Mouse (Mus musculus) forelimb bud, embryonic 11.5 days (tissue): ENCODE measurements around the gene Ube2e2.
"Not testable (repeated sequence)": the region's sequence is repeated elsewhere in the genome, so short reads cannot be mapped to it uniquely, and the experiment has no call there.

Experiments used
- DNase-seq: peaks from one replicate; pipeline ENCODE4 v3.0.0-alpha.2; 2012; ENCODE audit warnings: low read depth, low spot score

Ube2e2 gene

GRCm38 (mm10) chr14:18754001-18754400 lies 140.1 kb downstream of the Ube2e2 start:
- no peak for DNase-seq

DNA sequence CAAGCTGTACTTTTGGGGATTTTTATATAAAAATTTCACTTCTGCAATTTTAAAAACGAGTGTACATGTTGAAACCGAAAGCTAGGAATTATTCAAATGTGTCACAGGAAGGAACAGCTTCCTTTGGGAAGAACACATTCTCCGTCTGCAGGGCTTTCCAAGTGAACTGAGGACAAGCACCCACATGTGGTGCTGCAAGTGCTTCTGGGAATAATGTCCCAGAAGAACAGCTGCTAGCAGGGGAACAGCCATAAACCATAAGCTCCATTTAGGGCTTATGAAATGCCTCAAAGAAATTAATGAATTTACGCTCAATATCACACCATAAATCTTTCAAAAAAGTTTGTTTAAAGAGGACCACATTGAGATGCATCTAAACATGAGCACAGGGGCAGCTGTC lies 162.9 kb downstream of the Ube2e2 start:
- no peak for DNase-seq

- DNase-seq, result no peak
Observed at GRCm38 (mm10) chr14:18720601-18721591, 173.2 kb downstream of the Ube2e2 start.

DNA sequence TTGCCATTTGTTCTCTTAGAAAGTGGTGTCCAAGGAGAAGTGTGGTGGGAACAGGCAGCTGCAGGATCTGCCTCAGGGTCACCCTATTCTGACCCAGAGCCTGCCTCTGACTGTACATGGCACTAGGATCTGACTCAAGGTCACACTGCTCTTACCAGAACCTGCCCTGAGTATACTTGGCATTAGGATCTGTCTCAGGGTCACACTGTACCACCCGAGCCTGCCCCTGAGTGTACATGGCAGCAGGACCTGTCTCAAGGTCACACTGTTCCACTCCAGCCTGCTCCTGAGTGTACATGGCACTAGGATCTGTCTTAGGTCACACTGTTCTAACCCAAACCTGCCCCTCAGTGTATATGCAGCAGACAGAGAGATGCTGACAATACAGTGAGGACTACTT lies 177.1 kb downstream of the Ube2e2 start:
- DNase-seq, result no peak

GRCm38 (mm10) chr14:18715529-18715928 lies 178.5 kb downstream of the Ube2e2 start:
- DNase-seq, result no peak

- DNase-seq, result no peak
Observed at GRCm38 (mm10) chr14:18697662-18698225, 196.3 kb downstream of the Ube2e2 start.

DNA sequence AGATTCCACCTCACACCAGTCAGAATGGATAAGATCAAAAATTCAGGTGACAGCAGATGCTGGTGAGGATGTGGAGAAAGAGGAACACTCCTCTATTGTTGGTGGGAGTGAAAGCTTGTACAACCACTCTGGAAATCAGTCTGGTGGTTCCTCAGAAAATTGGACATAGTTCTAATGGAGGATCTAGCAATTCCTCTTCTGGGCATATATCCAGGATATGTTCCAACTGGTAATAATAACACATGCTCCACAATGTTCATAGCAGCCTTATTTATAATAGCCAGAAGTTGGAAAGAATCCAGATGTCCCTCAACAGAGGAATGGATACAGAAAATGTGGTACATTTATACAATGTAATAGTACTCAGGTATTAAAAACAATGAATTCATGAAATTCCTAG lies 197.6 kb downstream of the Ube2e2 start:
- not testable (repeated sequence) for DNase-seq

DNA sequence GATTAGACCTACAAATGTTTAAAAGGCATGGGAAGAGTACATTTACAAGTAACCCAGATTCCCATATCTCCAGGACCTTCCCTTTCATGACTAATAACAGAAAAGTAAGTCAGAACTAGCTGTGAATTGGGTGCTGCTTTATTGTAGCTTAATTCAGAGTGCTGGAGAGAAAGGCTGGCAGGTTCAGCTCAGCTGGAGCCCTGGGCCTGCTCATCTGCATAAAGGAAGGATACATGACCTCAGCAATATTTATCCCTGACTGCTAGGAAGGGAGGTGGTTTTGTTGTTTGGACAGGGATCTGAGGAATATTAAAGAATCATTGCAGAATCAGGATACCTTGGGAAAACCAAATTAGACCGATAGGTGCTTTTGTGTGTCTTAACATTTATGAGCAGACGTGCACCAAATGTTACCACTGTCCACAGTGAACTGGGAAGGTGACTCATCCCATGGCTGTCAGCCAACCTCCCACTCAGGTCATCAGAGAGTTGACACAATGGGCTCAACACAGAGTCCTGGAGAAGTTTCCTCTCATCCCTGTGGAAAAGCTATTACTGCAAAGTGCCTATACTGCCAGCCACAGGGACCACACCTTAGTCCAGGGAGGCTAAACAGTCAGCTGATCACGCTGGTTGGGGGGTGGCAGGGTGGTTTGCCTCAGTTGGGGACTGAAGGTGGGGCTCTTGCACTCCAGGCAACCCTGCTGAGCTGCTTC lies 215.8 kb downstream of the Ube2e2 start:
- no peak for DNase-seq

DNA sequence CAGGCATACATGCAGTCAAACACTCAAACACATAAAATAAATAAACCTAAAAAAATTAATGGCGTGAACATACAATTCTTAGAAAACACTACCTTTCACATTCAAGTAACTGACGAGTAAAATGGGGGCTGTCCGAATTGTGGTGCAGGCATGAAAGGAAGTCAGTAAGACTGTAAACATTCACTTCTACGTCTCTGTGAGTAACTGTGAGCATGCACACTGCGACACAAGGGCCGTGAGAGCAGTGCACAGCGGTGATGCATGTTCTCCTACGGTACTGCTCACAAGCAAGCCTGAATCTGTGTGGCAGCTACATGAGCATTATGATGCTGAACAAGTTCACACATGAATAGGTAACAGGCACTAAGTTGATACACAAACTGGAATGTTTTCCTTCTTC lies 223.4 kb downstream of the Ube2e2 start:
- no peak for DNase-seq

DNA sequence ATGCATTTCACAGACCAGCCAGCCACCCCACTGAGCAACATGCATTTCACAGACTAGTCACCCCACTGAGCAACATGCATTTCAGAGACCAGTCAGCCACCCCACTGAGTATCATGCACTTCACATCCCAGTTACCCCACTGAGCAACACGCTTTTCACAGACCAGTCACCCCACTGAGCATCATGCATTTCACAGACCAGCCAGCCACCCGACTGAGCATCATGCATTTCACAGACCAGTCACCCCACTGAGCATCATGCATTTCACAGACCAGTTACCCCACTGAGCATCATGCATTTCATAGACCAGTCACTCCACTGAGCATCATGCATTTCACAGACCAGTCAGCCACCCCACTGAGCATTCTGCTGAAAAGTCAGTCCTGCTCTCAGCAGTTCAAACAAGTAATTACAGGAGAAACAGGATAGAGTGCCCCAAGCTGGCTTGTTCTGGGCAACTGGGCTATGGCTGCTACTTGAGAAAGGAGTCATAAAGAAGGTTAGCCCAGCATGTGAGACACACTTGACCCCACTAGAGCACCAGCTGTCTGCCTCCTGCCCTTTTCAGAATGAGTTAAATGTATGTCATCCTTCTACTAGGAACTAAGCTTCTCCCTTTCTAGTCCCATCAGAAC lies 224.6 kb downstream of the Ube2e2 start:
- DNase-seq, result no peak

- not testable (repeated sequence) for DNase-seq
Observed at GRCm38 (mm10) chr14:18668309-18668708, 225.8 kb downstream of the Ube2e2 start.

GRCm38 (mm10) chr14:18667755-18668154 lies 226.3 kb downstream of the Ube2e2 start:
- DNase-seq, result no peak

DNA sequence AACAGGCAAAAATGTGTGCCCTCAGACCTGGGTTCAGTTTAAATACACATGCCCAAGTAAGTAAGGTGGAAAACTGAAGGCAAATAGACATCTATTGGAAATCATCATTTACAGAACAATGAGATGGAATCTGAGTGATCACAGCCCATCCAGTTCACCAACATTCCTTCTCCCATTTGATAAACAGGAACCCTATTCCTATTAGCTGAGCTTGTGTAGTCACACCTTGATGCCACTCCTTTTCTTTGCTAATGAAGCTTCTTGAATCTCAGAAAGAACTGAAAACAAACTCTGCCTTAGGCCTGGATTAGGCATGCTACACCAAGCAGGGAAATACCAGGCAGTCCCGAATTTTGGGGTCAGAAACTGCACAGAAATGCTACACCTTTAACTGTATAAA lies 227.8 kb downstream of the Ube2e2 start:
- DNase-seq, result no peak

GRCm38 (mm10) chr14:18665267-18666024 lies 228.6 kb downstream of the Ube2e2 start:
- no peak for DNase-seq

DNA sequence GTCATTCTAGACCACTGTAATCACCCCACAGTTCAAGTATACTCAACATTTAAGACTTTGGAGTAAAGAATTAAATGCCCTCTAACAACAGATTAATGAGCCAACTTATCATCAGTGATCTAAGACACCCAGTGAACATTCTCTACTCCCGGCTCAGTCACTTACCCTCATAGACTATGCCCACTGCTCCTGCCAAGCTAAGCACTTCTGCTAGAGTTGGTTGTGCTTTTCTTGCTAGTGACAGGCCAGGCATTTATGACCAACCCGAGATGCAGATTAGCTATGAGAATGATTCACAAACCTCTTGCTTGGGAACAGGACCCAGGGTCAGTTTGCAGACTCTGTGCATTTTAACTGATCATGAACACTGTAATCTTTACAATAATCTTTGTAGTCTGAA lies 230.4 kb downstream of the Ube2e2 start:
- DNase-seq, result no peak

- no peak for DNase-seq
Observed at GRCm38 (mm10) chr14:18657777-18658753, 236.0 kb downstream of the Ube2e2 start.

DNA sequence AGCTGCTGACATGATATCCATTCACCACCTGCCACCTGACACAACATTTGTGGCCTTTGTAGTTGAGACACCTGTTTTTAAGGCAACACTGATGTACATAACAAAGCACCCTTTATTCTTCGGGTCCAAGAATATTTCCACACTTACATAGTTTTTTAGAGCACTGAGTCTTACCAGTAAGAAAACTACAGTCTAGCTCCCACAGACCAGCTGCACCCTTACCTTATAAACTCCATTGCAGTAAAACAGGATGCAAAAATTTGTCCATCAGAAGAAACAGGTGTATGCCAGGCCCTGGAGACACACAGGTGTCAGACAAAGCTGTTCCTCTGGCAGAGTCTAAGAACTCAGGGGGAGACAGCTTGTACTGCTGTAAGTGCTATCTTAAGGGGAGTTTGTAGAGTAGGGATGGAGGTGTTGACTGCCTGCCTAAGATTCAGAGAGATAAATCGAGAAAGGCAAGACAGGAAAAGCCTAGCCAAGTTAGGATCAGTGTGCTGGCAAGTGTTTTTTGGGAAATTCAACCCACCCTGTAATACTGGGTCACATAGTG lies 244.9 kb downstream of the Ube2e2 start:
- no peak for DNase-seq

DNA sequence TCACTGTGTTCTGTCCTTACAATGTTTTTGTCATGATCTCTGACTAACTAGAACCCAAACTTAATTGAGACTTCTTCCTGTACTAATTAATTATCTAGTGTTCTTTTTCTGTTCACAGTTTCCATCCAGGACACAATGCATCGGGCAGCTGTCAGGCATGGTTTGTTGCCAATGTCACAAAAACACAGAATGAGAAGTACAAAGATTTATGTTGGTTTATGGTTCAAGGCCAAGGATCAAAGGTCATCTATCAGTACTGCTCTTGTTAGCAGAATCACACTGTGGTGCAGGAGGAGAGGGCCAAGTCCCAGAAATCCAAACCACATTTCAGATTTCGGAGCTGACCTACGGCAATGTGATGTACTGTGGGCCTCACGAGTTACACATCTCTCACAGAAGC lies 252.4 kb downstream of the Ube2e2 start:
- DNase-seq, result no peak

DNA sequence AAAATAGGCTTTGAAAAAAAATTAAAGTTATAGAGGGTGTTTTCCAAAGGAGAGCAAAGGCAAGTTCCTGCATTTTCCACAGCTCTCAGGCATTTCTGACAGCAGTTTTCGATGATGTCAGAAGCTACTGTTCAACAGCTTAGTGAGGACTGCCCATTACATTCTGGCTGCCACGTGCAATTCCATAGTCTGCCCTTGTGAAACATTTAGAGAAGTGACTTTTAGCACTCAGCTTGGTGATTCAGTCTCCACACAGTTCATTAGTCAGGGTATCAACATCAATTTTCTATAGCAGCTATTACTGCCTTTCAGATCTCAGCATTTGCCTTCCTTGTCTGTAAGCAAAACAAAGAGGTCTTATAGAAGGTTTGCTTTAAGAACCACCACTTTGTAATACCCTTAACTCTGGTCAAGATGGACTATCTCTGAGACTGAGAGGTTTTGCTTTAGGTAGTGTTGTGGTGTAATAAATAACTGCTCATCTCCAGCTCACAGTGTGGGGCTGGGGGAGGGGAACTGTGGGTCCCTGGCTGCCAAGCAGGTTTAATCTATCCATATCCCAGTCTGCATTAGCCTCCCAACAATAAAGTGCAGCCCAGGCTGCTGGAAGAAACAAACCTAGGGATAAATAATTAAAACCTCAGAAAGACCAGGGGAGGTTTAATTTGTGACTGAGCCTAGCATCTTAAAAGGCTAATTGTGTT lies 255.2 kb downstream of the Ube2e2 start:
- no peak for DNase-seq
